Mouse (Mus musculus): Measurements from ENCODE around the gene Sipa1l1. TPM values are rescaled to one million over a fixed set of nuclear protein-coding genes. Genes with fewer than 3 reads are reported as not detected.

Gene Sipa1l1
- polyA plus RNA-seq (2017; shearing (Covaris generic)) = 61.1 TPM

DNA sequence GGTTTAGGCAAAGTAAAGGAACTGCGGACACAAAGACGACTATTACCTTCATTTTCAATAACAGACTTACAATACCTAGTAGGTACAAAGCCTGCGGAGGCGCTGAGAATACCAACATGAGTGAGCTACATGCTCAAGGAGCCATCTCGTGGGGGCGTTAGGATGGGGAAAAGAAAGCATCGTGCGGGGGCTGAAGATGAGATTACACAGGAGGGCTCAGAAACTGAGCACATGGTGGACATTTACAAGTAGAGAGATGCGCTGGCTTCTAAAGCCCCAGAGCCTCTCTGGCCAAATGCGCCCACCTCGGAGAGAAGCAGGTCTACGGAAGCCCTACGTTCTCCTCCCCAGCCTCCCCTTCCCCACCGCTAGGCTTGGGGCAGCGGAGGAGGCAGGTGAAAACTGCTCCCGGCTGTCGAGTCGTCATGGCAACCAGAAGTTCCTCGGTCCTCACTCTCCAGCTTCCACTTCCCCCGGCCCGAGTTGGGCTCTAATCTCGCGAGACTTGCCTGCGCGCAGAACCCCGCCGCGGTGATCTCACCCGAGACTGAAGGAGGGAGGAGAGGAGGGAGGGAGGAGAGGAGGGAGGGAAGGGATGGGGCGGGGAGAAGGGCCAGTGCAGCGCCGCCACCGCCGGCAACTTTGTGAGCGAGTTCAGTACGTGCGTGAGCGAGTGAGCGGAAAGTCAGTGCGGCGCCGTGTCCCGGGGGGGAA lies at the start of gene Sipa1l1:
Sipa1l1 (plus strand) TSS at position 501 of the 714 bp plus-strand sequence.

All from activated CD4-positive, CD25-positive, alpha-beta regulatory T cell, adult 9 weeks (primary cell).